Mouse (Mus musculus) yolk sac, embryonic 10.5 days (tissue): Measurements from ENCODE around the gene Nek7.

Experiments used
- DNase-seq: peaks from one replicate; pipeline ENCODE4 v3.0.0-alpha.2; 2017; ENCODE audit warnings: low spot score

Nek7 gene

GRCm38 (mm10) chr1:138507446-138508043, 112.4 kb downstream of the Nek7 start:
- no peak for DNase-seq

GRCm38 (mm10) chr1:138507014-138507413, 112.9 kb downstream of the Nek7 start:
- DNase-seq: no peak

- no peak for DNase-seq
Measured at GRCm38 (mm10) chr1:138504228-138504627, 115.7 kb downstream of the Nek7 start.

GRCm38 (mm10) chr1:138500691-138501090, 119.2 kb downstream of the Nek7 start:
- DNase-seq: no peak

GRCm38 (mm10) chr1:138500155-138500554, 119.8 kb downstream of the Nek7 start:
- DNase-seq: no peak

- DNase-seq: no peak
Measured at GRCm38 (mm10) chr1:138499461-138499860, 120.5 kb downstream of the Nek7 start.

GRCm38 (mm10) chr1:138491382-138492097, 128.4 kb downstream of the Nek7 start:
- no peak for DNase-seq

- no peak for DNase-seq
Measured at GRCm38 (mm10) chr1:138487569-138487968, 132.4 kb downstream of the Nek7 start.

- no peak for DNase-seq
Measured at GRCm38 (mm10) chr1:138480694-138481093, 139.2 kb downstream of the Nek7 start.

GRCm38 (mm10) chr1:138465352-138465751, 154.6 kb downstream of the Nek7 start:
- no peak for DNase-seq

GRCm38 (mm10) chr1:138461425-138461824, 158.5 kb downstream of the Nek7 start:
- DNase-seq: no peak

- DNase-seq: no peak
Measured at GRCm38 (mm10) chr1:138449476-138449851, 170.5 kb downstream of the Nek7 start.

- DNase-seq: no peak
Measured at GRCm38 (mm10) chr1:138448635-138449475, 171.1 kb downstream of the Nek7 start.

GRCm38 (mm10) chr1:138446846-138447245, 173.1 kb downstream of the Nek7 start:
- no peak for DNase-seq
